Mouse (Mus musculus) CH12.LX (cell line): Measurements from ENCODE around the gene Tcf7.

Experiments
- CHD1 ChIP-seq: IDR thresholded peaks from 2 replicates; pipeline ENCODE4 v1.6.1; 2012; ENCODE audit warnings: low read depth, low read length, improper control_type of control experiment, inconsistent platforms
- CHD2 ChIP-seq: IDR thresholded peaks from 2 replicates; pipeline ENCODE4 v1.6.1; 2011; ENCODE audit warnings: low read length, improper control_type of control experiment
- CTCF ChIP-seq, 2 experiments: IDR thresholded peaks in 1 of 2; conservative IDR thresholded peaks in 1 of 2; 2 replicates each; pipeline ENCODE4 v1.5.1; 2011 to 2012; ENCODE audit warnings: low read depth in 2 of 2, low read length in 2 of 2, improper control_type of control experiment in 1 of 2, inconsistent platforms in 1 of 2, mild to moderate bottlenecking in 1 of 2, moderate library complexity in 1 of 2
- E2F4 ChIP-seq: IDR thresholded peaks from 2 replicates; pipeline ENCODE4 v1.6.1; 2011; ENCODE audit warnings: low read depth, low read length, improper control_type of control experiment; ENCODE audit not compliant: insufficient replicate concordance
- EP300 ChIP-seq: IDR thresholded peaks from 2 replicates; pipeline ENCODE4 v1.6.1; 2011; ENCODE audit warnings: low read length, improper control_type of control experiment
- JUN ChIP-seq: IDR thresholded peaks from 2 replicates; pipeline ENCODE4 v1.6.1; 2011; ENCODE audit warnings: low read depth, mild to moderate bottlenecking, low read length, improper control_type of control experiment, moderate library complexity; ENCODE audit not compliant: insufficient read depth
- MAX ChIP-seq: IDR thresholded peaks from 2 replicates; pipeline ENCODE4 v1.6.1; 2011; ENCODE audit warnings: low read length, improper control_type of control experiment
- NRF1 ChIP-seq: IDR thresholded peaks from 2 replicates; pipeline ENCODE4 v1.6.1; 2014; ENCODE audit warnings: low read depth, mild to moderate bottlenecking, inconsistent platforms, low read length, improper control_type of control experiment, moderate library complexity
- POLR2A ChIP-seq: IDR thresholded peaks from 2 replicates; pipeline ENCODE4 v1.6.1; 2011; ENCODE audit warnings: low read depth, mild to moderate bottlenecking, improper control_type of control experiment, low read length
- RCOR1 ChIP-seq: conservative IDR thresholded peaks from 2 replicates; pipeline ENCODE4 v1.6.1; 2012; ENCODE audit warnings: low read depth, mild to moderate bottlenecking, inconsistent platforms, low read length, improper control_type of control experiment
- SMC3 ChIP-seq: IDR thresholded peaks from 2 replicates; pipeline ENCODE4 v1.6.1; 2011; ENCODE audit warnings: low read depth, low read length, improper control_type of control experiment
- TBP ChIP-seq: conservative IDR thresholded peaks from 2 replicates; pipeline ENCODE4 v1.6.1; 2011; ENCODE audit warnings: low read depth, low read length, improper control_type of control experiment
- ZMIZ1 ChIP-seq: IDR thresholded peaks from 2 replicates; pipeline ENCODE4 v1.6.1; 2012; ENCODE audit warnings: low read depth, mild to moderate bottlenecking, inconsistent platforms, low read length, improper control_type of control experiment
- ZNF384 ChIP-seq: IDR thresholded peaks from 2 replicates; pipeline ENCODE4 v1.6.1; 2012; ENCODE audit warnings: low read depth, low read length, improper control_type of control experiment, inconsistent platforms

DNA sequence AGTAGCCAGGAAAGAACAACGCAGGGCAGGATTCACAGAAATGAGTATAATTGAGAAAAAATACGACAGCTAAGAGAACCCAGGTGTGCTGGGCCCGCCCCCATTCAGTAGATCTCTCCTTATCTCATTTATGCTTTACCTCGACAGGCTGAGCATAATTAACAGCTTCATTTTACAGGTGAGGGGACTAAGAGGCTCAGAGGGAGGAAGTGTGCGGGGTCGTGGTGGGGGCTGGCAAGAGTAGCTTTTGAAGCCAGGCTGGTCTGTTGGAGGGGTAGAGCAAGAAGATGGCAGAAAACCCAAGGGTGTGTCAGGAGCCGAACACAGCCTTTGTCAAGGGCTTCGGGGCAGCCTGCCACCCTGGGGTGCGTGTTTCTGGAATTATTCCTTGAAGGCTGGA, 16.1 kb upstream of the Tcf7 start:
- TF ChIP-seq EP300 (no peak), POLR2A (no peak), CTCF (conservative IDR thresholded peaks at IDR 0.05 in 1 of 2, IDR thresholded peaks at IDR 0.05 in 1 of 2; ENCODE audit: low read depth in 2 of 2, low read length in 2 of 2) (no peak), CHD2 (no peak), ZMIZ1 (no peak), MAX (no peak), RCOR1 (no peak), JUN (no peak), E2F4 (no peak), ZNF384 (no peak), SMC3 (no peak), NRF1 (no peak), CHD1 (no peak), TBP (no peak)
